Mouse (Mus musculus) heart, embryonic 11.5 days (tissue): ENCODE data around the gene Kcnj15. TPM values are rescaled to one million over a fixed set of nuclear protein-coding genes. Genes with fewer than 3 reads are reported as not detected.

Experiments used
- ATAC-seq: fragments of 200-750 bp; cut with Nextera tagmentation; replicated peaks from 2 replicates; pipeline ENCODE4 v1.8.0; 2017; ENCODE audit warnings: moderate library complexity; ENCODE audit not compliant: insufficient number of reproducible peaks, low FRiP score, low TSS enrichment
- H3K27ac ChIP-seq: fragments of 300-500 bp; sonication (generic); 2 replicates; pipeline ENCODE4 v1.5.1; 2014; ENCODE audit warnings: mild to moderate bottlenecking, low read depth, low read length
- H3K27me3 ChIP-seq: fragments of 300-500 bp; sonication (generic); 2 replicates; pipeline ENCODE4 v1.6.1; 2014; ENCODE audit warnings: mild to moderate bottlenecking, low read length, mixed read lengths; ENCODE audit not compliant: control insufficient read depth, insufficient read depth
- H3K36me3 ChIP-seq: fragments of 300-500 bp; sonication (generic); 2 replicates; pipeline ENCODE4 v1.6.1; 2014; ENCODE audit warnings: mild to moderate bottlenecking, low read length, moderate library complexity, mixed read lengths; ENCODE audit not compliant: control insufficient read depth, insufficient read depth
- H3K4me1 ChIP-seq: fragments of 300-500 bp; sonication (generic); 2 replicates; pipeline ENCODE4 v1.6.1; 2014; ENCODE audit warnings: low read length; ENCODE audit not compliant: control insufficient read depth, insufficient read depth
- H3K4me2 ChIP-seq: fragments of 300-500 bp; sonication (generic); 2 replicates; pipeline ENCODE4 v1.6.1; 2014; ENCODE audit warnings: mild to moderate bottlenecking, moderate library complexity
- H3K4me3 ChIP-seq: fragments of 300-500 bp; sonication (generic); 2 replicates; pipeline ENCODE4 v1.5.1; 2014; ENCODE audit warnings: low read depth, low read length
- H3K9ac ChIP-seq: fragments of 300-500 bp; sonication (generic); 2 replicates; pipeline ENCODE4 v1.6.1; 2014; ENCODE audit warnings: mild to moderate bottlenecking, low read depth, low read length, moderate library complexity
- H3K9me3 ChIP-seq: fragments of 300-500 bp; sonication (generic); replicated peaks from 2 replicates; pipeline ENCODE4 v1.6.1; 2016; ENCODE audit warnings: low read length; ENCODE audit not compliant: control insufficient read depth
- WGBS: fragments of 180-500 bp; shearing (Covaris S2); extraction: QIAGEN DNeasy Blood & Tissue Kit; methylation state at CpG from one replicate; pipeline ENCODE4 v1.1.7; 2014; ENCODE audit not compliant: insufficient replicate concordance; 5-methylcytosine and 5-hydroxymethylcytosine counted together
- polyA plus RNA-seq: library from polyadenylated mRNA; unstranded; fragments of >200 nt; fragmentation: Nextera tagmentation; extraction: Ambion mirVana; gene quantifications from 2 replicates; pipeline ENCODE4 v1.2.1, GENCODE M21; 2014

The Kcnj15 gene
- polyA plus RNA-seq, 1 experiment from 2014 or later = 0.53 TPM

DNA sequence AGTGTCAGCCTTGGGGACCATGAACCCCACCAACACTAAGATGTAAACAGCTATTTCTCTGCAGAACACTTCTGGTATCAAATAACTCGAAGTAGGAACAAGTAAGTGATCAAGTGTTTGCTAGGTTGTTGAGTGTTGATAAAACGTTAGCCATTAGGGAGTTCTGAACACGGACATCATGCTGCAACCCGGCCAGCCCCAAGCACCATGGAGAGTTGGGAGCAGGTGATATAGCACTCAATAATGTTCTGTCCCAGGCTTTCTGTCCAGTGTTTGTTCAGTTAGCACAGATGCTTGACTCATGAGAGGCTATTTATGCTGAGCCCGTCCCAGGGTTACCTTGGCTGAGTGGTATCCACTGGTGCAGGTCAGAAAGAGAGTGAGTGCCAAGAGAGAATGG, 74.8 kb downstream of the Kcnj15 start:
- Histone ChIP-seq H3K27me3 (no peaks in the 10 kb centered on the region), H3K9ac (no peak overlapping the region), H3K9me3 (no peaks in the 10 kb centered on the region), H3K4me1 (no peaks in the 10 kb centered on the region), H3K36me3 (no peaks in the 10 kb centered on the region), H3K4me2 (no peak overlapping the region), H3K27ac (no peak overlapping the region), H3K4me3 (no peak overlapping the region)
- ATAC-seq = no peak
- WGBS = 71% methylated on average over 5 of the region's 5 CpGs

DNA sequence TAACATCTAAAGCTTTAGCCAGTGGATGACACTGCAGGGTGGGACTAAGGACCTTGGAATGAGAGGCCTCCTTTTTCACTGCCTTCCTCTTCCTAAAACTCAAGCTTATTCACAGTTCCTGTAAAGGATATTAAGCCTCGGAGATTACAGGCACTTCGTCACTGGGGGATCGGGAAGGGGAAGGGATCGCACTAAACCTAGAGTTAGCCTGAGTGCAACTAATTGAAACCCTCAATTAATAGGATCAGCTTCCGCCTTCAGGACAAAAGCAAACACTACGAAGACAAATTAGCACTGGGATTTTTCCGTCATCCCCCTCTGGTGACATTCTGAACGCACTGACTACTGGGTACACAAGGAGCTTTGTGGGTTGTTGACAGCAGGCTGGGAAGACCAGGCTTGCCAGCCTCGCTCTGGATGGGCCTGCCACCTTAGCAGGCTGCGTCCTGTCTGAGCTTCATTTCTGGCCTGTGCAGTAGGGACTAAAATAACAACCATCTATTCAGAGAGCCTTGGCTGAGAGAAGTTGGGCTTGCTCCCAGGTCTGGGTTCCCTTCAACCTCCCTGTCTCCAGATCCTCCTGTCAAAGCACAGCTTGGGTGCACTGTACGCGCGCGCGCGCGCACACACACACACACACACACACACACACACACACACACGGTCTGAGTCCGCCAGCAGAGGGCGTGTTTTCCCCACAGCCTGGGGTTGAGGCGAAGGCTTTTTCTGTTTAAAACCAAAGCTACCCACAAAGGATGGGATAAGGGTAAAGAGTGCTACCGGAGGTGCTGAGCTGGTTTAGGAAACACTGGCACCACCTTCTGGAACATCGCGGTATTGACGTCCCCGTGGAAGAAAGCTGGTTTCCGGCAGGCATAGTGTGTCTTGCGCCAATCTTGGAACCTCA, 83.8 kb downstream of the Kcnj15 start:
- Histone ChIP-seq H3K4me3 (no peak overlapping the region), H3K27me3 (no peaks in the 10 kb centered on the region), H3K9me3 (no peaks in the 10 kb centered on the region), H3K9ac (no peak overlapping the region), H3K27ac (peak overlapping the region; percentile 29; the same call in 1 of the 2 replicates), H3K4me2 (peak overlapping the region; percentile 32), H3K4me1 (peaks cover 10% of the 10 kb centered on the region), H3K36me3 (no peaks in the 10 kb centered on the region)
- ATAC-seq = no peak; the same call in 1 of the 2 replicates
- WGBS = 31% methylated on average over 28 of the region's 28 CpGs

DNA sequence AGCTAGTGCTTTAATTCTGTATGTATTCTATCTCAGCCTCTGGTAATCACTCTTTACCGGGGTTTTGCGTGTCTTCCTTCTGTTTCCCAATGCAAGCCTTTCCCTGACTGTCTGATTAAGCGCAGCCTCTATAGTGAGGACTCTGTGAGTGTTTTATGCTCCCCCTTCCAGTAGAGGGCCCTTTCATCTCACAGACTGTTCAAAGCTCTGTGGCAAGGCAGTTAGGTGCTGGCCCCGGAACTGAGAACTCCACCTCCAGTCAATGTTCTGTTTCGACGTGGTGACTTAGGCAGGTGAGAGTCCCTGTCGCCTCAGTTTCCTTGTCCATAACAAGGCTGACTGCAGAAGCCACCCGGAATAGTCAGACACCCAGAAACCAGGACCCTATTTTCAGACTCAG, 84.7 kb downstream of the Kcnj15 start:
- H3K9me3 ChIP-seq = no peaks in the 10 kb centered on the region
- no peak overlapping the region for H3K4me3 ChIP-seq
- H3K9ac ChIP-seq = no peak overlapping the region

DNA sequence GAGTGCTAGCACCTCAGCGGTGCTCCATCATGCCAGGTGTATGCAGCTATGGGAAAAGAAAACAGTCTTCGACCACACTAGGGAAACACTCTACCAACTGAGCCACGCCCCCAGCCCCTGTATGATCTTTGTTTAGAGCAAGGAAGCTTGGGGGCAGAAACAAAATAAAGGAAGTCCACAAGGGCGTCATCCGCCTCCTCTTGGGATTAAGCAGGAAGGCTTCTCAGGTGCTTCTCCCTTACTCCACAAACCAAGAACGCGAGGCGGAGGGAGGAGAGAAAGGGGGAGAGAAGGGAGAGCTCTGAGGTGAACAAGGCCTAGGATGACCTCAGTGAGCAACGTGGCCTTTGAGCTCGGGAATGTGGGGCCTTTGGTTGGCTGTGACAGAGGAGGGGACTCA, 87.6 kb downstream of the Kcnj15 start:
- ATAC-seq = no peak
- peaks cover 41% of the 10 kb centered on the region for H3K4me1 ChIP-seq
- no peaks in the 10 kb centered on the region for H3K27me3 ChIP-seq
- WGBS = 57% methylated on average over 10 of the region's 10 CpGs
- no peak overlapping the region for H3K4me3 ChIP-seq
- no peak overlapping the region for H3K27ac ChIP-seq
- 0 out of 2 replicates have a peak overlapping the region, but pooled peaks have one; percentile 2 for H3K9ac ChIP-seq
- no peaks in the 10 kb centered on the region for H3K9me3 ChIP-seq
- no peaks in the 10 kb centered on the region for H3K36me3 ChIP-seq
- H3K4me2 ChIP-seq = no peak overlapping the region

More for the DNA sequence above, 84.7 kb downstream of the Kcnj15 start:
- H3K36me3 ChIP-seq = no peaks in the 10 kb centered on the region
- H3K4me2 ChIP-seq = no peak overlapping the region
- no peak overlapping the region for H3K27ac ChIP-seq
- H3K4me1 ChIP-seq = peaks cover 17% of the 10 kb centered on the region
- WGBS = 63% methylated on average over 8 of the region's 8 CpGs
- no peak for ATAC-seq
- no peaks in the 10 kb centered on the region for H3K27me3 ChIP-seq

DNA sequence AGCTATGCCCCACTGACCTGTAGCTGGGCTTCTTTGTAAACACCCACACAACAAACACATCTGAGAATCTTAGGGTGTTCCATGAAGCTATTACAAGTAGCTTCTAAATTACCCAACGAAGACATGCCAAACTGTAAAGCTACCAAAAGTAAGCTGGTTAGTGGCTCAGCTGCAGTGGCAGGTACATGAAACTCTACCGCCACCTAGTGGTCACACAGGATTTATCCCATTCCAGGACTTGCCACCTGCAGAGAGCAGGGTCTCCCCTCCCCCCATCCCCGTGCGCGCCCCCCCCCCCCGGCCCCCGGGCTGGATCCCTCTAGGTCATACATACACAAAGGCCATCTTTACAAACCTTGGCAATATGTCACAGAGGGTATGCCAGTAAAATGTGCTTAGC, 88.5 kb downstream of the Kcnj15 start:
- no peaks in the 10 kb centered on the region for H3K36me3 ChIP-seq
- H3K4me1 ChIP-seq = peaks cover 38% of the 10 kb centered on the region
- no peak for ATAC-seq
- no peaks in the 10 kb centered on the region for H3K9me3 ChIP-seq
- H3K9ac ChIP-seq = no peak overlapping the region
- WGBS = 5% methylated on average over 7 of the region's 7 CpGs
- H3K27me3 ChIP-seq = no peaks in the 10 kb centered on the region
- H3K27ac ChIP-seq = 0 out of 2 replicates have a peak overlapping the region, but pooled peaks have one; percentile 29
- H3K4me2 ChIP-seq = peak overlapping the region; percentile 9; the same call in 1 of the 2 replicates
- no peak overlapping the region for H3K4me3 ChIP-seq

DNA sequence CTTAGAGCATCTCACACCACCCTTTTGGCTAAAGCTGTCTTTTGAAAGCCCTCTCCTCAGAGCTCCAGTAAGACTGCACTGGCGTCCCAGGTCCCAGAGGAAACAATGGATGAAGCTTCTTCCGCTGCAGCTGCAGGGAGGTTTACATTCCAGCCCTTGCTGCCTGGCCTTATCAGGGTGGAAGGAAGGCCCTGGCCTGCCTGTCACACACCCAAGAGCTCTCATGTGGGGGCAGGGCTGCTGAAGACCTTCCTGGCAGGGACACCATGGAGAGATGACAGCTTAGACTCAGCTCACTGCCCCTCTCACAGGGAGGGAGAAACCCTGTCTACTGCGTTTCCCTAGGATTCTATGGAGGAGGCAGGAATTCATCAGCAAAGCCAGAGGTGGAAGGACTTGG, 89.8 kb downstream of the Kcnj15 start:
- H3K9ac ChIP-seq = no peak overlapping the region; the same call in 1 of the 2 replicates
- H3K27ac ChIP-seq = peak overlapping the region; percentile 80
- WGBS = 1% methylated on average over 3 of the region's 3 CpGs
- H3K4me3 ChIP-seq = 0 out of 2 replicates have a peak overlapping the region, but pooled peaks have one; percentile 12
- no peaks in the 10 kb centered on the region for H3K27me3 ChIP-seq
- no peaks in the 10 kb centered on the region for H3K36me3 ChIP-seq
- peaks cover 35% of the 10 kb centered on the region for H3K4me1 ChIP-seq
- H3K9me3 ChIP-seq = no peaks in the 10 kb centered on the region
- peak; percentile 82 for ATAC-seq
- H3K4me2 ChIP-seq = peak overlapping the region; percentile 47

DNA sequence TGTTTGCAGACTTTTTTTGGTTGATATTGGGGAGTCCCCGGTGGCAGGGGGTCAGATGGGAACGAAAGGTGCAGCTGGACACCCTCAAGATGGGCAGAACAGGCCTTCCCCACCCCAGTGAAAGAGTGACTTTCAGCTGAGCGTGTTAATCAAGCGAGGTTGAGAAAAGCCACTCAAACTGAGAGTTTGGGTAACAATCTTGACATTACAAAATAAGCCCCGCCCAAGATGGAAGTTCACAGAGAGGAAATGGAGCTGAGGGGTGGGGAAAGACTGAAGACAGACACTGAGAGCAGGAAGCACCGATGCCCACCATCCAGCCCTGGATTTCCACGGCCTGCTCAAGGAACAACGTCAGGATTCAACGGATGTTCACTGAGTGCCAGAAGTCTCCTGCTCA, 91.2 kb downstream of the Kcnj15 start:
- Histone ChIP-seq H3K9ac (no peak overlapping the region), H3K4me3 (no peak overlapping the region), H3K4me2 (no peak overlapping the region), H3K27me3 (no peaks in the 10 kb centered on the region), H3K27ac (no peak overlapping the region), H3K36me3 (no peaks in the 10 kb centered on the region), H3K4me1 (peaks cover 41% of the 10 kb centered on the region), H3K9me3 (no peaks in the 10 kb centered on the region)
- 78% methylated on average over 9 of the region's 9 CpGs for WGBS
- ATAC-seq = no peak

DNA sequence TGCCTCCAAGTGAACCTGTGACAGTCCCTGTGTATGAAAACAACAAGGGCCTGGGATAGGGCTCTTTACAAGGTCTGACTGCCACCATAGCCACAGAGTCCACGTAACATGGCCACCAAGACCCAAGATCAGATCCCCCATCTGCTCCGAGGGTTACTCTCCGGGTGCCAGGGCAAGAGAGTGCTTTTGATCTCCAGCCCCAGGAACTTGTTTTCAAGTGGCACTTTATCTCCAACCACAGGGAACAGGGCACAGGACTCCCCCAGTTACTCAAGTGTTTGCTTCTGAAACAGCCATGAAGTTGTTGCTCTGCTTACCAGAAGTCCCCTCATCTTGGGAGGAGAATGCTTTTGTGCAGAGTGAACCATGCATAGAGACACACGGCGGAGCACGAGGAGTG, 92.0 kb downstream of the Kcnj15 start:
- Histone ChIP-seq H3K9me3 (no peaks in the 10 kb centered on the region), H3K36me3 (no peaks in the 10 kb centered on the region), H3K4me3 (no peak overlapping the region), H3K27ac (no peak overlapping the region), H3K27me3 (no peaks in the 10 kb centered on the region), H3K4me2 (no peak overlapping the region), H3K9ac (no peak overlapping the region), H3K4me1 (peaks cover 41% of the 10 kb centered on the region)
- 60% methylated on average over 6 of the region's 6 CpGs for WGBS
- ATAC-seq = no peak
